Mouse (Mus musculus) bone marrow, adult 2 months (tissue): ENCODE measurements around the gene Il17ra.

Source experiments
- CTCF ChIP-seq: fragments of 200-500 bp; IDR thresholded peaks from 2 replicates; pipeline ENCODE4 v1.5.1; 2011; ENCODE audit warnings: low read length, control low read depth; ENCODE audit not compliant: control insufficient read depth, insufficient read depth
- POLR2A ChIP-seq: fragments of 200-500 bp; IDR thresholded peaks from 2 replicates; pipeline ENCODE4 v1.6.1; 2011; ENCODE audit warnings: low read depth, mild to moderate bottlenecking, control low read depth, low read length, borderline replicate concordance; ENCODE audit not compliant: control insufficient read depth

DNA sequence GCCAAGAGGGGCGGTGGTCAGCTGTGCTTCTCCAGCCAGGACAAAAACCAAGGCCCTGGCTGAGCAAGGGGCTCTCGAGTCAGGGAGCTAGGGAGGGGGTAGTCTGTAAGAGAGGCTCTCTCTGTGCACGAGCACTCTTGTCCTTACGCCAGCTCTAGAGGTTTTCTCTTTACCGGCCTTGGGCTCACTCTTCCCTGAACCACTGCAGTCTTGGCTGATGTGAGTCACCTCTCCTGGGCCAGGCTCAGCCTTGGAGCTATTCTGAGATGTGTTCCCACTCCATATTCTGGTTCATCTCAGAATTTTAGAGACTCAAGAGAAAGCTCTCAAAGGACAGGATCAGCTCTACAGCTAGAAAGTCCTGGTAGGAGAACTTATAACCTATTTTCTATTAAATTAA, 54.3 kb downstream of the Il17ra start:
- no peak for TF ChIP-seq CTCF
- TF ChIP-seq POLR2A: no peak
